In the genomic region with DNA sequence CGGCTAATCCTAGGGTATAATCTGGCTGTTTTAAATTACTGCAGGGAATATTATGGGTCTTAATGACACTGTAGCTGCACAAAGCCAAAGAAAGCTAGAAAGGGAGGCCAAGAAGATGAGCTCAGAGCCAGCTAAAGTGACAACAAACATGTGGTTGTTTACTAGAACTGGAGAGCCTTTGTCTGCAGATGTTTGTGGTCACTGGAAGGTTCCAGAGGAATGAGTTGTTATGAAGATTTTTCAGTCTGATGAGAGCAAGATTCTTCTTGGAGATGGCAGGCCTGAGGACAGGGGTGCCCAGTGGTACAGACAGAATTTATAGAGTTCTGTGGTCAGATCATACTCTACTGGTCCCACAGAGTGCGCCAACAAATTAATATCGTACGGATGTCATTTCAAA, we compare ENCODE assay signal across 19 mouse cellular contexts. TPM values are rescaled to one million over a fixed set of nuclear protein-coding genes. Genes with fewer than 3 reads are reported as not detected.
DNase-seq lines count a peak whose midpoint lies in the region; ATAC-seq and TF ChIP-seq lines count a peak whose summit lies in the region.
"Had no signal": no experiment of that assay in that cellular context is flagged by ENCODE, and none has a peak within 500 bp of the region (broad histone marks: within the 10 kb centered on the region; RNA-seq: fewer than 3 reads in every experiment).

No protein-coding gene starts in this region.

- intact Hi-C loops in gastrocnemius, adult 2 months (cut with DNase I), result no loop called here
- intact Hi-C loops in heart, postnatal 25 days (cut with DNase I), result no loop called here

- no peaks in the 10 kb centered on the region for H3K36me3 ChIP-seq in midbrain, embryonic 11.5 days (ENCODE audit: control insufficient read depth, insufficient read depth, low read length)
- H3K36me3 ChIP-seq in midbrain, embryonic 16.5 days (ENCODE audit: control insufficient read depth, insufficient read depth, low read length), result 0 out of 2 replicates have a peak, but pooled peaks cover 4% of the 10 kb centered on the region
- H3K36me3 ChIP-seq in intestine, postnatal 0 days (ENCODE audit: control insufficient read depth, insufficient read depth), result no peaks in the 10 kb centered on the region
- H3K36me3 ChIP-seq: hindbrain, embryonic 15.5 days had no signal

- no peak overlapping the region for H3K4me3 ChIP-seq in gastrocnemius, adult 2 months
- H3K4me3 ChIP-seq in midbrain, embryonic 11.5 days (ENCODE audit: low read depth, low read length), result no peak overlapping the region
- no peak overlapping the region for H3K4me3 ChIP-seq in midbrain, embryonic 16.5 days (ENCODE audit: low read depth, low read length)
- no peak overlapping the region for H3K4me3 ChIP-seq in intestine, postnatal 0 days (ENCODE audit: low read depth, low read length)
- H3K4me3 ChIP-seq: erythroblast, embryonic 14.5 days; hindbrain, embryonic 15.5 days had no signal

- H3K27ac ChIP-seq in gastrocnemius, adult 2 months, result peak overlapping the region; percentile 49; the same call in 1 of the 2 replicates
- H3K27ac ChIP-seq in midbrain, embryonic 11.5 days (ENCODE audit: low read depth, low read length), result no peak overlapping the region
- no peak overlapping the region for H3K27ac ChIP-seq in midbrain, embryonic 16.5 days (ENCODE audit: low read length)
- H3K27ac ChIP-seq in intestine, postnatal 0 days (ENCODE audit: low read depth, low read length), result no peak overlapping the region
- H3K27ac ChIP-seq: hindbrain, embryonic 15.5 days had no signal

- peaks cover 3% of the 10 kb centered on the region for H3K4me1 ChIP-seq in midbrain, embryonic 11.5 days (ENCODE audit: control insufficient read depth, insufficient read depth, low read length)
- no peaks in the 10 kb centered on the region for H3K4me1 ChIP-seq in midbrain, embryonic 16.5 days (ENCODE audit: control insufficient read depth, insufficient read depth, low read length)
- no peaks in the 10 kb centered on the region for H3K4me1 ChIP-seq in intestine, postnatal 0 days (replicated peaks; ENCODE audit: control insufficient read depth, insufficient read depth, low read length)
- H3K4me1 ChIP-seq: hindbrain, embryonic 15.5 days had no signal

- no peaks in the 10 kb centered on the region for H3K27me3 ChIP-seq in midbrain, embryonic 11.5 days (ENCODE audit: control insufficient read depth, insufficient read depth, low read length)
- no peaks in the 10 kb centered on the region for H3K27me3 ChIP-seq in midbrain, embryonic 16.5 days (ENCODE audit: control insufficient read depth, insufficient read depth, low read depth, low read length)
- H3K27me3 ChIP-seq in intestine, postnatal 0 days (replicated peaks; ENCODE audit: control insufficient read depth, insufficient read depth, low read length), result no peaks in the 10 kb centered on the region
- H3K27me3 ChIP-seq: hindbrain, embryonic 15.5 days had no signal

- H3K9ac ChIP-seq in midbrain, embryonic 11.5 days (ENCODE audit: low read length), result no peak overlapping the region
- H3K9ac ChIP-seq in midbrain, embryonic 16.5 days (ENCODE audit: low read depth, low read length), result no peak overlapping the region
- no peak overlapping the region for H3K9ac ChIP-seq in intestine, postnatal 0 days (ENCODE audit: low read depth, low read length)
- H3K9ac ChIP-seq: hindbrain, embryonic 15.5 days; lung, embryonic 14.5 days had no signal

- no peak overlapping the region for H3K4me2 ChIP-seq in midbrain, embryonic 11.5 days
- no peak overlapping the region for H3K4me2 ChIP-seq in midbrain, embryonic 16.5 days (ENCODE audit: low read length)
- no peak overlapping the region for H3K4me2 ChIP-seq in intestine, postnatal 0 days (replicated peaks; ENCODE audit: low read depth)
- H3K4me2 ChIP-seq: hindbrain, embryonic 15.5 days; liver, embryonic 11.5 days; lung, embryonic 14.5 days had no signal

- no peak for ATAC-seq in midbrain, embryonic 11.5 days (ENCODE audit: low FRiP score)
- no peak for ATAC-seq in midbrain, embryonic 16.5 days
- no peak for ATAC-seq in intestine, postnatal 0 days
- ATAC-seq: forebrain, embryonic 14.5 days had no signal

- WGBS in midbrain, embryonic 11.5 days, result 93% methylated on average over 4 of the region's 4 CpGs
- WGBS in midbrain, embryonic 16.5 days, result 67% methylated on average over 4 of the region's 4 CpGs
- 79% methylated on average over 4 of the region's 4 CpGs for WGBS in intestine, postnatal 0 days

- no peak for TF ChIP-seq CTCF in gastrocnemius, adult 2 months (IDR thresholded peaks at IDR 0.05)
- no peak for TF ChIP-seq CTCF in intestine, postnatal 0 days (IDR thresholded peaks at IDR 0.05; ENCODE audit: low read depth)

- H3K9me3 ChIP-seq in midbrain, embryonic 11.5 days (ENCODE audit: control insufficient read depth, low read length), result no peaks in the 10 kb centered on the region
- no peaks in the 10 kb centered on the region for H3K9me3 ChIP-seq in midbrain, embryonic 16.5 days (replicated peaks; ENCODE audit: control insufficient read depth, low read length, poor library complexity, severe bottlenecking)
- H3K9me3 ChIP-seq in intestine, postnatal 0 days (ENCODE audit: control insufficient read depth), result no peaks in the 10 kb centered on the region
- H3K9me3 ChIP-seq: hindbrain, embryonic 15.5 days had no signal

- no peak for DNase-seq in gastrocnemius, adult 2 months
- DNase-seq in gastrocnemius, postnatal 4 days (ENCODE audit: low spot score in 2 of 2), result no peak
- DNase-seq in midbrain, embryonic 11.5 days (ENCODE audit: low spot score, missing footprints), result peak; percentile 8
- peak; percentile 67 for DNase-seq in brain, adult 2 months (ENCODE audit: low read depth, low spot score)
- peak; percentile 44 for DNase-seq in skeletal muscle tissue, adult 2 months (ENCODE audit: low read depth, low spot score)
- no peak for DNase-seq in heart, postnatal 25 days (ENCODE audit: low spot score)
- DNase-seq: cerebellum, adult 9-10 months; embryo, embryonic 11 days; kidney, adult 18-20 months; kidney, postnatal 10 days; layer of hippocampus, adult 9-11 months; lung, embryonic 14.5 days; thymus, postnatal 4 days had no signal

RNA-seq across cellular contexts. Expression of a gene that starts 18.5 kb away (rescaled TPM):
- total RNA-seq in gastrocnemius, adult 2 months (2021), result 10 to 100 TPM; 51.7 to 54.2 TPM
- 10 to 100 TPM; 34.9 to 40.6 TPM for total RNA-seq in gastrocnemius, postnatal 4 days (2021)
- 94.6 and 96.4 TPM in 2 replicates for polyA plus RNA-seq in midbrain, embryonic 11.5 days (2014; fragmentation: Nextera tagmentation; extraction: Ambion mirVana)
- 141 TPM in 2 replicates for polyA plus RNA-seq in midbrain, embryonic 16.5 days (2015; fragmentation: Nextera tagmentation; extraction: Ambion mirVana)
- 10 to 100 TPM; 50.4 to 52.5 TPM for total RNA-seq in heart, postnatal 25 days (2021)
- polyA plus RNA-seq in intestine, postnatal 0 days (2015; fragmentation: Nextera tagmentation; extraction: Ambion mirVana), result 29.1 and 29.9 TPM in 2 replicates
- polyA plus RNA-seq: erythroblast, embryonic 14.5 days had no signal

Comparison
In these comparisons a context has a peak if more than half of its experiments do, and no peak if none do; other contexts are left out.
1. DNase-seq: peak in midbrain, embryonic 11.5 days (single experiment), brain, adult 2 months (single experiment) and skeletal muscle tissue, adult 2 months (single experiment); none in gastrocnemius, adult 2 months (single experiment), gastrocnemius, postnatal 4 days (0 of 2) and heart, postnatal 25 days (single experiment).